Mouse (Mus musculus) hindbrain, embryonic 15.5 days (tissue): ENCODE measurements around the gene Iqsec1. TPM values are rescaled to one million over a fixed set of nuclear protein-coding genes. Genes with fewer than 3 reads are reported as not detected.

Experiments
- ATAC-seq: fragments of 200-750 bp; cut with Nextera tagmentation; 2 replicates; pipeline ENCODE4 v1.8.0; 2017; ENCODE audit warnings: low read depth, moderate number of reproducible peaks, moderate TSS enrichment; ENCODE audit not compliant: low FRiP score
- H3K27ac ChIP-seq: fragments of 300-500 bp; sonication (generic); replicated peaks from 2 replicates; pipeline ENCODE4 v1.5.1; 2015; ENCODE audit warnings: mild to moderate bottlenecking, inconsistent platforms
- H3K27me3 ChIP-seq: fragments of 300-500 bp; sonication (generic); 2 replicates; pipeline ENCODE4 v1.6.1; 2015; ENCODE audit warnings: control low read depth, inconsistent platforms
- H3K36me3 ChIP-seq: fragments of 300-500 bp; sonication (generic); 2 replicates; pipeline ENCODE4 v1.6.1; 2015; ENCODE audit warnings: control low read depth, inconsistent platforms
- H3K4me1 ChIP-seq: fragments of 300-500 bp; sonication (generic); replicated peaks from 2 replicates; pipeline ENCODE4 v1.6.1; 2015; ENCODE audit warnings: control low read depth, inconsistent platforms
- H3K4me2 ChIP-seq: fragments of 300-500 bp; sonication (generic); 2 replicates; pipeline ENCODE4 v1.6.1; 2015; ENCODE audit warnings: moderate library complexity, mild to moderate bottlenecking, inconsistent platforms
- H3K4me3 ChIP-seq: fragments of 300-500 bp; sonication (generic); 2 replicates; pipeline ENCODE4 v1.5.1; 2015; ENCODE audit warnings: mild to moderate bottlenecking, inconsistent platforms
- H3K9ac ChIP-seq: fragments of 300-500 bp; sonication (generic); 2 replicates; pipeline ENCODE4 v1.6.1; 2015; ENCODE audit warnings: inconsistent platforms
- H3K9me3 ChIP-seq: fragments of 300-500 bp; sonication (generic); 2 replicates; pipeline ENCODE4 v1.6.1; 2016; ENCODE audit warnings: control low read depth, inconsistent platforms
- WGBS: fragments of 180-500 bp; shearing (Covaris S2); methylation state at CpG from one replicate; pipeline ENCODE4 v1.1.7; 2015; 5-methylcytosine and 5-hydroxymethylcytosine counted together
- polyA plus RNA-seq: library from polyadenylated mRNA; unstranded; fragments of >200 nt; fragmentation: Nextera tagmentation; extraction: Ambion mirVana; gene quantifications from 2 replicates; pipeline ENCODE4 v1.2.1, GENCODE M21; 2015

Gene Iqsec1
- polyA plus RNA-seq, 1 experiment from 2014 or later, result 23.3 TPM

- no peak overlapping the region for H3K27ac ChIP-seq
- no peak for ATAC-seq
- H3K9me3 ChIP-seq, result no peaks in the 10 kb centered on the region
- H3K9ac ChIP-seq, result no peak overlapping the region
- no peaks in the 10 kb centered on the region for H3K27me3 ChIP-seq
- H3K4me2 ChIP-seq, result no peak overlapping the region
- H3K36me3 ChIP-seq, result no peaks in the 10 kb centered on the region
- H3K4me1 ChIP-seq, result peaks cover 6% of the 10 kb centered on the region
- 88% methylated on average over 6 of the region's 6 CpGs for WGBS
- H3K4me3 ChIP-seq, result no peak overlapping the region
These were observed 364.3 kb downstream of the Iqsec1 start for GRCm38 (mm10) chr6:90624184-90624583.

- H3K36me3 ChIP-seq, result no peaks in the 10 kb centered on the region
- H3K9me3 ChIP-seq, result no peaks in the 10 kb centered on the region
- H3K4me2 ChIP-seq, result no peak overlapping the region
- ATAC-seq, result no peak
- peaks cover 6% of the 10 kb centered on the region for H3K4me1 ChIP-seq
- H3K4me3 ChIP-seq, result no peak overlapping the region
- H3K27ac ChIP-seq, result no peak overlapping the region
- WGBS, result 84% methylated on average over 5 of the region's 5 CpGs
- no peak overlapping the region for H3K9ac ChIP-seq
- no peaks in the 10 kb centered on the region for H3K27me3 ChIP-seq
These were observed 365.0 kb downstream of the Iqsec1 start for GRCm38 (mm10) chr6:90623456-90623836.

DNA sequence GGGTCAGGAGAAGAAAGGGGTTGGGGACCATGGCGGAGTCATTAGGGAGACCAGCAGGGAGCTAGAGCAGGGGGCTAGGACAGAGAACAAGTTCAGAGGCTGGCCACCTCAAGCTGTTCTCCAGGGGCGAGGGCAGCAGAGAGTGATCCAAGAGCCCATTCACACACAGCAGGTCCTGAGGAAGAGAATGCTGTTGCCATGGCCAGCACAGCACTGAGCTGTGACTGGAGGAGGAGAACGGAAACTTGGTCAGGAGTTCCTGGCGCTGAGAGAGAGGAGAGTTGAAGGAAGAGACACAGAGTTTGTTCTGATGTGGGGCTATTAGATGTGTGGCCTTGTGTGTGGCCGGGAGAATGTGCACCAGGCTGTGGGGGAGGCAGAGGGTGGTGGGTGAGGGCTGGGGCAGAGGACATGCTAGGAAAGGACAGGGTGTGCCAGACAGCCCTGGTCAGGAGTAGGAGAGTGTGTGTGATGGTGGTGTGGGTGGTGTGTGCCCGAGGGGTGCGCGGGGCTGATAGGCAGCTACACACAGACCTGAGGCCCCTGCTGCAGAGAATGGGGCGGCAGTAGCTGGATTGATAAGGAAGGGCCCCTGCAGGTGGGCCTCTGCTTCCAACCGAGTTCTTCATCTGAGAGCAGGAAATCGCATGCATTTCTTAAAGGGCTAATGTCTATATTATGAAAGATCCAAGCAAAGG is 365.6 kb downstream of the Iqsec1 start:
- Histone ChIP-seq H3K36me3 (no peaks in the 10 kb centered on the region), H3K4me2 (no peak overlapping the region), H3K9ac (no peak overlapping the region), H3K9me3 (no peaks in the 10 kb centered on the region), H3K4me3 (no peak overlapping the region), H3K27me3 (no peaks in the 10 kb centered on the region), H3K27ac (no peak overlapping the region), H3K4me1 (peaks cover 6% of the 10 kb centered on the region)
- no peak for ATAC-seq
- WGBS, result 36% methylated on average over 11 of the region's 11 CpGs

DNA sequence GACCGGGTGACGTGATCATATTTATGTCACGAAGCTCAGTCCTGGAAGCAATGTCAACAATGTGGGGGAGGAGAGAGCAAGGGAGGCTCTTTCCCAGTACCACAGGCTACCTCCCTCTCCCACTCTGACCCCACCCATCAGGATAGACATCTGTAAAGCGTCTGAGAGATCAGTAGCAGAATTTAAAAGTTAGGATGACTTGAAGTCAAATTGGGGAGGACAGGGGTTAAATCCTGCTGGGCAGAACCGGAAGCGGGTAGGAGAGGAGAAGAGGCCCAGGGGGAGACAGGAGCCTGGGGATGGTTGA is 366.9 kb downstream of the Iqsec1 start:
- 75% methylated on average over 6 of the region's 6 CpGs for WGBS
- ATAC-seq, result no peak

DNA sequence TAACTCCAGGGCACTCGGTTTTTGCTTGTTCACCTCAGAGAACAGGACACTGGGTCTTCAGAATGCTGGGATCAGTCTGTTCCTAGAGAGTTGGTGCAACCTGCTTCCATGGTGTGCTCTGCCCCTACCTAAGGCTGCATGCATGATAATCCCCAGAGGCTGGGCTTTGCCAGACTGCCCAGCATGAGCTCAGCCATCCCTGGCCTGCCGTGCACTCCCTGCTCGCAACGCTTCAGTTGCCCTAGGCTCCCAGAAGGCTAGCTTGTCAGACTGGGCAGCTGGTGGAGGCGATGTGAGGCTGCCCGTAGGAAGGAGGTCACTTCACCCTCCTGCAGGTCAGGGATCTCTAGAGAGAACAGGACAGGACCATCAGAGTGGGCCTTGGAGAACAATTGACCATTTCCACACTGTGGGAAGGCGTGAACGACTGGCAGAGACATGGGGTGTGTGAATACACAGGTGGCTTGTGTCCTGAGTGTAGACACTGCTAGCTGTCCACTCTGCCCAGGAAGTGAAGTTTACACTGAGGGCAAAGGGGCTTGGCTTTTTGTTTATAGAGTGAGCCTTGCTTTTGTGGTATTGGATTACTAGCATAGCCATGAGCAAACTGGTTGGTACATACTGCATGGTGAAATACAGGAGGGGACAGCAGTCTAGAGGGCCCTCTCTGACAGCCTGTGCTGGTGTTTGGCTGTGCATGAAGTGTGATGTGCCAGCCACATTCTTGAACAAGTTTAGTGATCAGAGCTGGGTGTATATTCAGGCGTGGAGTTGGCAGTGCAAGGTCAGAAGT is 367.5 kb downstream of the Iqsec1 start:
- no peak overlapping the region for H3K9ac ChIP-seq
- ATAC-seq, result no peak
- no peak overlapping the region for H3K4me2 ChIP-seq
- H3K9me3 ChIP-seq, result no peaks in the 10 kb centered on the region
- H3K27me3 ChIP-seq, result no peaks in the 10 kb centered on the region
- no peak overlapping the region for H3K4me3 ChIP-seq
- no peaks in the 10 kb centered on the region for H3K36me3 ChIP-seq
- 54% methylated on average over 9 of the region's 9 CpGs for WGBS
- H3K27ac ChIP-seq, result no peak overlapping the region
- peaks cover 6% of the 10 kb centered on the region for H3K4me1 ChIP-seq

More for the DNA sequence above, 366.9 kb downstream of the Iqsec1 start:
- H3K9me3 ChIP-seq, result no peaks in the 10 kb centered on the region
- no peak overlapping the region for H3K4me3 ChIP-seq
- H3K4me2 ChIP-seq, result no peak overlapping the region
- peaks cover 6% of the 10 kb centered on the region for H3K4me1 ChIP-seq
- no peaks in the 10 kb centered on the region for H3K27me3 ChIP-seq
- no peak overlapping the region for H3K9ac ChIP-seq
- no peak overlapping the region for H3K27ac ChIP-seq
- H3K36me3 ChIP-seq, result no peaks in the 10 kb centered on the region

GRCm38 (mm10) chr6:90619936-90620335 is 368.5 kb downstream of the Iqsec1 start:
- no peak overlapping the region for H3K27ac ChIP-seq
- no peak overlapping the region for H3K4me2 ChIP-seq
- H3K27me3 ChIP-seq, result no peaks in the 10 kb centered on the region
- no peaks in the 10 kb centered on the region for H3K36me3 ChIP-seq
- no peak overlapping the region for H3K9ac ChIP-seq
- 70% methylated on average over 5 of the region's 5 CpGs for WGBS
- ATAC-seq, result no peak
- H3K4me1 ChIP-seq, result peaks cover 6% of the 10 kb centered on the region
- no peaks in the 10 kb centered on the region for H3K9me3 ChIP-seq
- no peak overlapping the region for H3K4me3 ChIP-seq

- Histone ChIP-seq H3K27me3 (no peaks in the 10 kb centered on the region), H3K36me3 (no peaks in the 10 kb centered on the region), H3K4me2 (no peak overlapping the region), H3K9me3 (no peaks in the 10 kb centered on the region), H3K4me3 (no peak overlapping the region), H3K4me1 (peaks cover 6% of the 10 kb centered on the region), H3K9ac (no peak overlapping the region), H3K27ac (no peak overlapping the region)
- WGBS, result 82% methylated on average over 19 of the region's 19 CpGs
- no peak for ATAC-seq
These were observed 369.5 kb downstream of the Iqsec1 start for GRCm38 (mm10) chr6:90618821-90619636.

- Histone ChIP-seq H3K9me3 (no peaks in the 10 kb centered on the region), H3K4me2 (no peak overlapping the region), H3K4me1 (peaks cover 6% of the 10 kb centered on the region), H3K4me3 (no peak overlapping the region), H3K27ac (no peak overlapping the region), H3K36me3 (no peaks in the 10 kb centered on the region), H3K27me3 (no peaks in the 10 kb centered on the region), H3K9ac (no peak overlapping the region)
- WGBS, result 84% methylated on average over 4 of the region's 4 CpGs
- no peak for ATAC-seq
These were observed 370.2 kb downstream of the Iqsec1 start for GRCm38 (mm10) chr6:90618274-90618673.

- ATAC-seq, result no peak
- Histone ChIP-seq H3K4me1 (no peaks in the 10 kb centered on the region), H3K27ac (no peak overlapping the region), H3K27me3 (no peaks in the 10 kb centered on the region), H3K4me3 (no peak overlapping the region), H3K4me2 (no peak overlapping the region), H3K36me3 (no peaks in the 10 kb centered on the region), H3K9me3 (no peaks in the 10 kb centered on the region), H3K9ac (no peak overlapping the region)
- 91% methylated on average over 6 of the region's 6 CpGs for WGBS
These were observed 372.0 kb downstream of the Iqsec1 start for GRCm38 (mm10) chr6:90616481-90616880.

DNA sequence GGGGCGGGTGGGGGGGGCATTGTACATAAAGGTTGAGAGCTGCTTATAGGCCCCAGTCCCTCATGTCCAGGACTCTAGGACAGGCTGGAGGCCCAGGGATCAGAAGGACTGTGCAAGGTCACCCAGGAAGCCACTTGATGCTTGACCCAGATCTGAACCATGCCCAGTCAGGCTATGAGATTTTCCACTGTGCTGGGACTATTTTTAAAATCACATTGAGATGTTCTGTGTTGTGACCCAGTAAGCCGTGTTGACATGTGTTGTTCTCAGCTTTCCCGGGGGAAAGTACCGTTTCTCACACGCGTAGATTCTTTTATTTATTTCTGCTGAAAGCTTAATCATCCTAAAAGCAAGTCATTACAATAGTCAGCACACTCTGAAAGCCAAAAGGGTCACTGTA is 372.5 kb downstream of the Iqsec1 start:
- H3K4me2 ChIP-seq, result no peak overlapping the region
- H3K9ac ChIP-seq, result no peak overlapping the region
- 76% methylated on average over 6 of the region's 6 CpGs for WGBS
- no peaks in the 10 kb centered on the region for H3K9me3 ChIP-seq
- H3K27ac ChIP-seq, result no peak overlapping the region
- no peaks in the 10 kb centered on the region for H3K27me3 ChIP-seq
- no peaks in the 10 kb centered on the region for H3K36me3 ChIP-seq
- no peaks in the 10 kb centered on the region for H3K4me1 ChIP-seq
- ATAC-seq, result no peak
- no peak overlapping the region for H3K4me3 ChIP-seq

DNA sequence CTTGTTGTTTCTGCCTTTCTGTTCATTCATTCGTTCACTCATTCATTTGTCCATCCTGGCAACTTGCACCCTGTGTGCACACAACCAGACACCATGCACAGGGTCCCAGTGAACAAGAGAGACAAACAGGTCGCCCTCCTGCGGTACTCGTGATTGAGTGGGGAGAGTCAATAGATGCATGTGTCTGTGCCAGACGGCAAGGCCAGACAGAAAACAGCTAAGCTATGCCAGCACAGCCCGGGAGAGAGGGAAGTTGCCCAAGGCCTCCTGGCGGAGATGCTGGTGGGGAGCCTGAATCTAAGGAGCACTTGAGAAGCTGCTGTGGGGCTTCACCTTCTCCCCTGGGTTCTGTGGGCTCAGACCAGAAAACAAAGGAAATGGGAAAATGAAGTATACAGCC is 373.1 kb downstream of the Iqsec1 start:
- Histone ChIP-seq H3K9ac (no peak overlapping the region), H3K4me1 (no peaks in the 10 kb centered on the region), H3K36me3 (no peaks in the 10 kb centered on the region), H3K4me3 (no peak overlapping the region), H3K27ac (no peak overlapping the region), H3K27me3 (no peaks in the 10 kb centered on the region), H3K9me3 (no peaks in the 10 kb centered on the region), H3K4me2 (no peak overlapping the region)
- no peak for ATAC-seq
- 57% methylated on average over 7 of the region's 7 CpGs for WGBS

DNA sequence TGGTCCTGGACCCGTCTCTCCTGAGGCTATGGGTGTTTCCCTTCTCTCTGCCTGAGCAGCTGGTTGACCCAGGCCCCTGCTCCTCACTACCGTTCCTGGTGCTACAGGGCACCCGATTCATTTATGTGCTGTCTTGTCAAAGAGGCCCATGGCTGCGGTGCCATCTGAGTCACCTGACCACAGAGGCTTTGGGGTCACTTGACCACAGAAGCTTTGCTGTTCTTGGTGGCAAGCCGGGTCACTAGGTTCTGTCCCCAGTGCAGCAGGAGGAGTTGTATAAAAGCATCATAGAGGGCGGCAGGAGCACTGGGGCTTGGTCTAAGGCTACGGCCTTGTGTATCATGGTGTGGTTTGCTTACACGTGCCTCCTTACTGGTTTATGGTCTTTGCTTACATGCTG is 375.2 kb downstream of the Iqsec1 start:
- WGBS, result 81% methylated on average over 8 of the region's 8 CpGs
- Histone ChIP-seq H3K4me3 (no peak overlapping the region), H3K9me3 (no peaks in the 10 kb centered on the region), H3K9ac (no peak overlapping the region), H3K36me3 (no peaks in the 10 kb centered on the region), H3K4me1 (no peaks in the 10 kb centered on the region), H3K27me3 (no peaks in the 10 kb centered on the region), H3K27ac (no peak overlapping the region), H3K4me2 (no peak overlapping the region)
- no peak for ATAC-seq
